Mouse (Mus musculus) brain, embryonic 14.5 days (tissue): ENCODE measurements around the gene Usp54.

Source experiments
- CTCF ChIP-seq: fragments of 200-500 bp; IDR thresholded peaks from 2 replicates; pipeline ENCODE4 v1.5.1; 2012; ENCODE audit warnings: inconsistent platforms, mild to moderate bottlenecking, moderate library complexity, borderline replicate concordance; ENCODE audit not compliant: insufficient read depth, insufficient read length; ENCODE audit errors: extremely low read depth
- POLR2A ChIP-seq: fragments of 200-500 bp; IDR thresholded peaks from 2 replicates; pipeline ENCODE4 v1.6.1; 2012; ENCODE audit warnings: mild to moderate bottlenecking, inconsistent platforms, borderline replicate concordance; ENCODE audit not compliant: poor library complexity, insufficient read depth, insufficient read length, severe bottlenecking; ENCODE audit errors: extremely low read depth

DNA sequence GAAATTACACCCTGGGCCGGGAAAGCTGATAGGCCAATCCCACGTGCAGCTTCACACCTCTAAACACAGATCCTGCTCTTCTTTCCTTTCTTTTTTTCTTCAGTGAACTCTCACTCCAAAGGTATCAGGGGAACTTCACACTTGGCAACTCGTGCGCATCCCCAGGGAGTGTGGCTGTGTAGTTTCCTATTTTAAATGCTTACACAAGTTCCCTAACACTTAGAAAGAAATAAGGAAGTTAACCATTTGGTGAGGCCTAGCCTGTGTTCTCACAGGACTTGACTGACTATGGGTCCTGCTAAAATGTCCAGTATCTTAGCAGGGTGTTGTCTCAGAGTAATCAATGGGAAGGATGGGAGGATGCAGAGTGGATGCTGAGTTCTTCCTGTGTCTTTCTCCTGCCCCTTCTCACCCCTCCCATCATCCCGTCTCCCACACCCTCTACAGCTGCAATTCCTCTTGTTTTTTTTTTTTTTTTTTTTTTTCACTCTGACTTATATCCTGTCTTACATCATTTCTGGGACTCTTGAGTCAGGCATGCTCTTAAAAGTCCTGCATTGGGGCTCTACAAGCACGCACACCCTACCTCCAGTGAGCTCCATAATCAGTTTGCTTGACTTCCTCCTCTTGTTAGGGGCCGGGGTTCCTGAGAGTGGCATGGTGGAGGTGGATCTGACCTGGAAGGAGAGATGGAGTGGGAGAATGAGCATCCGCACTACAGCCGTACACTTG lies 14.0 kb upstream of the Usp54 start:
- TF ChIP-seq POLR2A (no peak), CTCF (no peak)
